Mouse (Mus musculus): ENCODE measurements around the gene Myoz2. TPM values are rescaled to one million over a fixed set of nuclear protein-coding genes. Genes with fewer than 3 reads are reported as not detected.

Gene Myoz2
- 100 to 1,000 TPM; 209 to 515 TPM for total RNA-seq (2021)
- long read RNA-seq, experiment 1, transcript Myoz2-201 (6 exons, 1,181 nt), result major isoform, 142 of 187 reads
- long read RNA-seq, experiment 1, transcript Myoz2-202 (3 exons, 2,412 nt), result minor isoform, 6 of 187 reads
- long read RNA-seq, experiment 1, transcript Myoz2-203 (7 exons, 871 nt), result minor isoform, 5 of 187 reads
- long read RNA-seq, experiment 1, partial matches to known transcripts, result 13 of 187 reads
- long read RNA-seq, experiment 1, other reads (novel, unspliced or antisense), result 19 of 187 reads
- long read RNA-seq, experiment 2, transcript Myoz2-203 (7 exons, 871 nt), result minor isoform, 13 of 482 reads
- long read RNA-seq, experiment 2, transcript Myoz2-201 (6 exons, 1,181 nt), result major isoform, 377 of 482 reads
- long read RNA-seq, experiment 2, transcript Myoz2-202 (3 exons, 2,412 nt), result minor isoform, 11 of 482 reads
- long read RNA-seq, experiment 2, transcript Myoz2-204 (6 exons, 824 nt), result minor isoform, 6 of 482 reads
- long read RNA-seq, experiment 2, partial matches to known transcripts, result 31 of 482 reads
- long read RNA-seq, experiment 2, other reads (novel, unspliced or antisense), result 44 of 482 reads

DNA sequence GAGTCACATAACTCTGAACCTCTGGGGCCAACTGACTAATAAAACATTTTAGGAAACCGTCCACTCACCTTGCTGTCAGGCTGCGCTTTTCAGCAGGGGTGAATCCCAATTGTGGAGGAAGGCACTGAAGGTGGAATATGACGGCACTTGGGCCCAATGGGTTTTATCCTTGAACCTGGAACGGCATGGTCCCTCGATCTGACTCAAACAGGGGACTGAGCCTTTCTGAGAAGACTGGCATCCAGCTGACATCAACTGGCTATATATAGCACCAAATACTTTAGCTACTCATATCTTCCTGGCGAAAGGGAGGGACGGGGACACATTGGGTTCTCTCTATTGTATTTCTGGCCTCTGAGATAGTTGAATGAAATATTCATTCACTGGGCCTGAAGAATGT is at the start of gene Myoz2:
TSS of gene Myoz2 (minus strand) at position 264 of the 400 bp plus-strand sequence.
- intact Hi-C loops (cut with DNase I), result no loop called here
- DNase-seq, result no peak

DNA sequence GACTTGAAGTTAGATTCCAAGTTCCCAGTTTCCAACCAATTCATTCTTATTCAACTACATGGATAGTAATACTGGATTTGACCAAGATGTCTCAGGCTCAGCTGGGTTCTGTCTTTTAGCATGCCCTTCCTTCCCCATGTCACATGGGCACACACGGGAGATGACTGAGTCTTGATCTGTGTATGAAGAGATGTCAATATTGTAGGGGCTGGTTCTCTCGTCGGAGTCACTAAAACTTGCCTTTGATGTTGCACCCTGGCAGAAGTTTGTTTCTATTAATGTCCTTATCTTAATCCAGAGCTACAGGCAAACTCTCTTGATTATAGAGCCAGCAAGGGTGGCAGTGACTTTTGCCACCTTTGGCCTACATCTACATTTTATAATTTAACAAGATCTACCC is 46.9 kb upstream of the Myoz2 start:
- intact Hi-C loops (cut with DNase I), result no loop called here
- no peak for DNase-seq

DNA sequence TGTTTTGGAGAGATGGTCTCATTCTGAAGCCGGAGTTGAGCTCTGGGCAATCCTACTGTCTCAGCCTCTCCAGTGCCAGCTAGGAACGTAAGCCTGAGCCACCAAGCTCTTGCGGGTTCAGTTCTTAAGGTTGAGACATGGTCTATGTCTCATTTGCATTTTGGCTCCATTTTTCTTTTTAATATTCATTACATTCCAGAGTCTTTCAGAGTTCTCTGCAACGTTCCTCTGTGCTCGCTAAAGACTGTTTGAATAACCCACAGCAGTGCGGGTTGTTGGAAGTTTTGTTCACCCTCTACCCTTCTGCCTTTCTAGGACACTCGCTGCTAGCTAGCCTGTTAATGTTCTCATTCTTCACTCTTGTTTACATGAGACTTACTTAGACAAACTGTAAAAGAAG is 46.1 kb upstream of the Myoz2 start:
- no peak for DNase-seq
- intact Hi-C loops (cut with DNase I), result no loop called here

DNA sequence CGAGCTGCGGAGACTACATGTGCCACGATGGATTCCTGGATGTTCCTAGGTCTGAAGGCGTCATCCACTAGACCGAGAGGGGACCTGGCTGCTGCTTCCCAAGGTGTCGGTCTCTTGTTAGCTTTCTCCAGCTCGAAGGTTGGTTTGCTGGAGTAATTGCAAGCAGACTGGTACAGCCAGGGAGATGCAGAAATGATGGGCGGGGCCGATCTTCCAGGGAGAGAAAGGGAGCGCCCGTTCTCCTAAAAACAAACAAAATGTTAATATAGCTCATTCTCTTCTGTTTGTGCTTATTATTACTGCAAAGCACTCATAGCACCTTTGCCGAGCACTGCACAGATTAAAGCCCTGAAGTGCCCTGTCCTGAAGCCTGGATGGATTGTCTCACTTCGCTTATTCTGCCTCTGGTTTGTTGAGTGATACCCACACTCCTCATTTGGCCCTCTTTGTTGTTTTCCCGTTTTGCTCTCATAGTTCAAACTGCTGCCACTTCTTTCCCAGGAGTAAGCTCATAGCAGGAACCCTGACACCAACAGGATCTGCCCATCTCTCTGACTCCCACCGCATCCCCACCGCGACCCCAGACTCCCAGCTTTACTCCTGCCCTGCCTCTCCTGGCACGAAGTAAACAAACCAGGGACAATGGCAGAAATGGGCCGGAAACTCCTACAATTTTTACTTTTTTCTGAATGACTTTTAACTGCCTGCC is 45.4 kb upstream of the Myoz2 start:
- DNase-seq, result no peak
- intact Hi-C loops (cut with DNase I), result no loop called here

DNA sequence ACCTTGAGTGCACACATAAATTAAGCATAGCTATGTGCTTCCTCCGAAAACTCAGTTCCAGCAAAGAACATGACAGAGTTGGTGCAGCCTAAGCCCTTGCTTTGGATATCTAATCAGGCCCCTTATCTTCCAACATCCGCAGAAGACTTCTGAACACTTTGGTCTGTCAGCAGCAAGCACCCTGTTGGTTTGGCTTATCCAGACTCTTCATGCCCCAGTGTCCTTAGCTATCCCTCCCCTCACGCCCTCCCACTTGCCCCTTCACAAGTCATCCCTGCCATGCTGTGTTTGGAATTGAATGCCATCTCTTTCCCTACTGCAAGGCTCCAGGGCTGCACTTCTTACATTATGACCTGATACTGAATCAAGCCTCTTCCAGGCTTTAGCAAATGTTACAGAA is 40.9 kb upstream of the Myoz2 start:
- intact Hi-C loops (cut with DNase I), result loop anchor here (5.0 kb wide), 1 partner anchor 33 kb away; no protein-coding TSS in a partner anchor
- DNase-seq, result no peak

DNA sequence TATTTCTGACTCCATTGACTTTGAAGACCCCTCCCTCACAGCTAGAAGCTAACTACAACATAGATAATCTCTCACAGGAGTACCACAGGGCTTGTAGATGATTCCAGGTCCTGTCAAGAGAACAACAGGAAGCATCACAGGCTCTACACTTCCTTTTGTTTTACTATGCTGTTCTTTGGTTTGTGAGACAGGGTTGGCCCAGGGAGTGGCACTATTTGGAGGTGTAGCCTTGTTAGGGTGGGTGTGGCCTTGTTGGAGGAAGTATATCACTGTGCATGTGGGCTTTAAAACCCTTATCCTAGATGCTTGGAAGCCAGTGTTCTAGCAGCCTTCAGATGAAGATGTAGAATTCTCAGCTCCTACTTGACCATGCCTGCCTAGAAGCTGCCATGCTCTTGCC is 40.2 kb upstream of the Myoz2 start:
- no peak for DNase-seq
- intact Hi-C loops (cut with DNase I), result loop anchor here (5.0 kb wide), 1 partner anchor 33 kb away; no protein-coding TSS in a partner anchor

DNA sequence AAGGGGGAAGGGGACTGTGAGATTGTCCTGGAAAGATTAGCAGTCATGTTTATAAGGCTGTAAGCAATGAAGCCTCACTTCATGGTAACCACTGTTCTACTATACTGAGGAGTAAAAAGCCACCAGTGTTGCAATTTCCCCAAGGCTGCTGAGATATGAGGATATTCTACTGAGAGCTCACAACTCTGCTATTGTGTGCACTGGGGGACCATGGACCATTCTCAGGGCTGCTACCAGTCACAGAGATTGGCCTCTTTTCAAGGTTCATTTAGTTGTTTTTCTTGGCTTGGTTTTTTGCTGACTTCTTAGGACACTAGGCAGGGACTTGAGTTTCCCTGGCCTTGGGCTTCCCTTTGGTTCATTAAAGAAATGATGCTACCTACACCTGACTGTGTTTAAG is 38.5 kb upstream of the Myoz2 start:
- intact Hi-C loops (cut with DNase I), result no loop called here
- no peak for DNase-seq

DNA sequence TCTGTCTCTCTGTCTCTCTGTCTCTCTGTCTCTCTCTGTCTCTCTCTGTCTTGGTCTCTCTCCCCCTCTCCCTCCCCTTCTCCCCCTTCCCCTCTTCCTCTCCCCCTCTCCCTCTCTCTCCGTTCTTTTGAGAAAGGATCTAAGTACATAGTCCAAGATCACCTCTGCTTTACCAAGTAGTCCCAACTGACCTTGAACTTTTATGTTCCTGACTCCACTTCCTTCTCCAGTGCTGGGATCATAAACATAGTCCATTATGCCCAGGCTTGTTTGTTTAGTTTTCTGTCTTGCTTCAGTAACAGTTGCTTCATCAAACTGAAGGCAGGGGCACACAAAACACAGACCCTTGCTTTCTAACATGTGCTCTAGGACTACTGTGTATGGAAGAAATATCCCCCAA is 37.7 kb upstream of the Myoz2 start:
- intact Hi-C loops (cut with DNase I), result no loop called here
- DNase-seq, result no peak

DNA sequence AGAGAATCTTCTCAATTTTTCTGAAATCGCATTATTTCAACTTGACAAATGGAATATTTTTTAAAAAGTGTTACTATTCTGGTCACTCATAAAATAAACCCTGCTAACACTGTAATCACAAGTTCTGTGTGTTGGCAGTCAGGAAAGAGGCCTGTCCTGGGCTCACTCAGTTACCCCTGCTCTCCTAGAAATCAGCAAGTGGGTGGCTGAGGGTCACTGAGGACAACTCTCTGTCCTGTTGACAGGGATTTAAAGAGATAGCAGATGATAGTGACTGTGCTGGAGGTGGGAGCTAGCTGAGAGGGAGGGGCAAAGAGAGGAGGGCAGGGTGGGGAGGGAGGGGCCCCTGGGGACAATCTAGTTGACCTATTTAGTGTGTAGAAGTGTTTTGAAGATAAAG is 36.2 kb upstream of the Myoz2 start:
- DNase-seq, result no peak
- intact Hi-C loops (cut with DNase I), result no loop called here

DNA sequence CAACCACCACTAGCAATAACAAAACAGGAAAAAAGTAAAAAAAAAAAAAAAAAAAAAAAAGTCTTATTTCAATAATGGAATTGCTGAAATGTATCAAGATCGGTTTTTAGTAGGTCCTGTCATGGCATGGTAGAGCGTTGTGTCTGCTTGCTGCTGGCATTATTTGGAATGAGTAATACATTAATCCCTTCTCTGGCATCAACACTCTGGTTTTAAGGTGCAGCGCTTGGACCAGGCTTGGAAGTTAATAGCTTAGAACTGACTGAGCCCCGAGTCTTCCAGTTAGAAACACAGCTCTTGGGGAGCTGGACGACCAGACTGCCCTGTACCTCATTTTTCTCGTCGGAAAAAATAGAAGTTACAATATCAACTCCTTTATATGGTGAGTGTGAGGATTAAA is 32.0 kb upstream of the Myoz2 start:
- intact Hi-C loops (cut with DNase I), result no loop called here
- DNase-seq, result no peak

DNA sequence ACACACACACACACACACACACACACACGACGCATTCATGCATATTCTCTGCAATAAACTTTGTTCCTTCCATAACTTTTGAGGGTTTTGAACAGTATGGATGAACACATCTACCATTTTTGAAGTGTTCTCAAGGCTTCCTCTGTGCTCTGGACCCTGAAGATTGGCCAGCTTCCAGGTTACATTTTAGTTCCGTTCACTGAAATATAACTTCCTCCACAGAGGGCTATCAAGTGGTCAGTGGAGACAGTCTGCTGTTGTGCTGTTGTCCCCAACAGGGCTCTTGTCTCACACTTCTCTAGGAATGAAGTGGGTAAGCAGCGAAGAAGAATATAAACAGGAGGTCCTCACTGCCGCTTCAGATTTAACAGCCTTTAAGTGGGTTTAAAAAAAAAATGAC is 30.7 kb upstream of the Myoz2 start:
- intact Hi-C loops (cut with DNase I), result no loop called here
- no peak for DNase-seq

DNA sequence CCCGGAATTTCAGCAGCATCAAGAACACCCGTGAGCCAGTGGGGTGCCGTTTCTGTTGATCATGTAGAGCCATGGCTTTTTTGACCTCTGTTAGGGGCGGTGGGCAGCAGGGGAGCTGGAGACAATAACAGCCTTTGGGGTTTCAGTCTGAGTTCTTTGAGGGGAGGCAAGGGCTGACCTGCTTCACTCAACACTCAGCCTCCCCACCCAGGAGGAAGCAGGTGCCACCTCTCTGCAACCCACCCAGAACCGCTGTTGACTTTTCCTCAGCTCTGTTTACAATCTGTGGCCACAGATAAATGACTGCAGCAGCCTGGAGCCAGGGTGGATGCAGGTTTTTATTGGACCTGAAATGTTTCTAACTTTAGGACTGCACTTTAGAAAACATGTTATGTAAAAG is 29.4 kb upstream of the Myoz2 start:
- no peak for DNase-seq
- intact Hi-C loops (cut with DNase I), result no loop called here

DNA sequence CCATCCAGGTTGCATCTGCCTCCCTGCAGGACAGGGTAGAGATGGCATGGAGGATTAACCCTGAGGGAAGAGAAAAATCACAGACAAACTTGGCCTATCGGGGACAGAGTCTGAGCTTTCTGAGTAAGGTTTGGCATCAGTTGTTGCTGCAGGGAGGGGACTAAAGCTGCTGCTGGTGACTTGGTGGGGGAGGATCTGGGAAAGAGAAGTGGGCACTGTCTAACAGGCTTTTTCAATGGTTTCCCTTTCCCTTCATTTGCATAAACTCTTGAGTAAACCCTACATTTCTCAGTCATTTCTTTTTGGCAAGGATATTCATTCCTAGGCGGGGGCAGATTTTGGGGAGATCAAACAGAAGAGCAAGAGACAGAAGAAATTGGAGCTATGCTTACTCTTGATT is 27.1 kb upstream of the Myoz2 start:
- intact Hi-C loops (cut with DNase I), result no loop called here

DNA sequence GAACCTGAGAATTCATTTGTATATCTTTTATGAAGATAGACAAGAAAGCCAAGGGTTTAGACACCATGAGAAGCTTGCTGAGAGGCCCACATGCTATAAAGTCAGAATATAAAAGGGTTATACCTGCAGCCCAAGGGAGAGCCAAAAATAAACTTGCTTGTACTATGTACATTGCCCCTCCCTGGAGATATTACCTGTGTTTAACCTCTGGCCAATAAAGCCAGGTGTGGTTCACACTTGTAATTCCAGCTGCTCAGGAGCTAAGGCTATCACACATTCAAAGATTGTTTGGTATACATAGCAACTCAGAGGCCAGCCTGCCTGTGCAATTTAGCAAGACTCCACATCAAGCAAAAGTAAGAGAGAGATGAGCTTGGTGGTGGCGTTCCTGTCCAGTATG is 24.0 kb upstream of the Myoz2 start:
- intact Hi-C loops (cut with DNase I), result no loop called here
- DNase-seq, result no peak

More for the DNA sequence above, 27.1 kb upstream of the Myoz2 start:
- no peak for DNase-seq

DNA sequence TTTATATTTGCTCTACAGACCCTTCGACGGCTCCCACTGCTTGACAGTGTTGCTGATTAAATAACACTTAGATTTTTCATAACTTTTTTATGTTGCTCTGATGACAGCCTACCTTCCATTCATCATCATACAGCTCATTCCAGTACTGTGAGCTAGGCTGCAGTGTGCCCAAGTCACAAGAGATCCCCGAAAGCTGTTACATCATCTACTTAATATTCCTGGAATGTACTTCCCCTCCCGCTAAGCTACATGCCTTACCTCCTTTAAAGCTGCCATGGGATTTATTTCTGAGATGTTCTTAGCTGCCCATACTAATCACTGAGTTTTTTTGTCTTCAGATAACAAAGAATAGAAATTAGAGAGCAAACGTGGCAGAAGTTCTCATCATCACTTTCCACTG is 19.4 kb upstream of the Myoz2 start:
- intact Hi-C loops (cut with DNase I), result no loop called here
- no peak for DNase-seq

DNA sequence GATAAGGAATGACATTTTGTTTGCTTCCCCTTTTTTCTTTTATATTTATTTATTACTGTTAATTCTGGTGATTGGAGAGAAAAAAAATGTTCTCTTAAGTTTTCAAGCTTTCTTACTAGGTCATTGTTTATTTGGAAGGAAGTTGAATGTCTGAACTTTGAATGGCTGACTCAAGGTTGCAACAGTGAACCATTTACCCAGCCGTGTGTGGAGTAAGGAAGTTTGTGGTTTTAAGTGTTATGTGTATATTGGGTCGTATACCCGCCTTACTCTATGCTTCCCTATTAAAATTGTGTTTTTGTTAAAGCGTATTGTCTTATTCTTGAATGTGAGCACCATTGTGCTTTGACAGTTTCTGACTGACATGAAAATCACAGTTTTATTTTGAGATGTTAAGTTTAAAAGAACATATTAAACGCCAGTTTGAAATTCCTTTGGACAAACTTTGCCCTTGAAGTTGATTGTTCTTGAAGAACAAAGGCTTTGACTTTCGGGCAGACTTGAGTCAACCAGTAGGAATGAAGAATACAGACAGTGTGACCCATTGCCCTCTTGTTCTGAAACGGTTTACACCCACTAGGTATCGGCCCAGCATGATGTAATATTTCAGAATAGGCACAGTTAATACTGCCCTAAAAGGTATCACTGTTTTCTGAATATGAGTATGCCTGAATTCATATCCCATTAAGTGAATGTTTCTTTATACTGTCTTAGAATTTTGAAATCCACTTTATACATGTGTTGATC is 18.6 kb upstream of the Myoz2 start:
- intact Hi-C loops (cut with DNase I), result no loop called here
- no peak for DNase-seq

DNA sequence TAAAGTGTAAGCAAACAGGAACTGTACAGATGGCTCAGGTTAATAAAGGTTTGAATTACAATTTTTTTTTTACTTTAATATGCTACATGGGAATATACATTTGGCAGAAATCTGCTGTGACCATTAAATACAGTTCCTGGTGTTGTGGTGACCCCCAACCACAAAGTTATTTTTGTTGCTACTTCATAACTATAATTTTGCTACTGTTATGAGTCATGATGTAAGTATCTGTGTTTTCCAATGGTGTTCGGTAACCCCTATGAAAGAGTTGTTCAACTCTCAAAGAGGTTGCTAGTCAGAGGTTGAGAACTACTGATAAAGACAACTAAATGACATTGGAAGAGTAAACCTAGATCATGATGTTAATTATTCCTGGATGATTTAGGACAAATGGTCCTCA is 7.5 kb upstream of the Myoz2 start:
- intact Hi-C loops (cut with DNase I), result loop anchor here (5.0 kb wide), 1 partner anchor 35 kb away; no protein-coding TSS in a partner anchor

DNA sequence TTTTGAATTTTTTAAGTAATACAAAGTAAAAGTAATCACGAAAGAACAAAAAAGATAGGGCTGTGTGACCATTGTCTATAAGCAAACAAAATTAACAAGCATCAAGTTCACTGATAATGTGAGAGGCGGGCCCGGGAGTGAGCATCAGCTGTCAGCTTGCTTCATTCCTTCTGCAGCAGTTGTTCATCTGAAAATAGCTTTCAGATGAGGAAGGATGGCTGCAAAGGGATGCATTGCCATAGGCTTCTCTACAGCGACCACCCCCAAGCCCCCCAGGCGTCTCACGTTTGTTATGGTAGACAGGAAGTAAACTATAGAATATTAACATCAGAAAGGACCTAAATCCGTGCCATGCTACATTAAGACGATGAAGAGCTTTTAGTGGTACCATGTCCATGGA is 1.0 kb downstream of the Myoz2 start:
- intact Hi-C loops (cut with DNase I), result no loop called here
- no peak for DNase-seq

More for the DNA sequence above, 7.5 kb upstream of the Myoz2 start:
- no peak for DNase-seq

DNA sequence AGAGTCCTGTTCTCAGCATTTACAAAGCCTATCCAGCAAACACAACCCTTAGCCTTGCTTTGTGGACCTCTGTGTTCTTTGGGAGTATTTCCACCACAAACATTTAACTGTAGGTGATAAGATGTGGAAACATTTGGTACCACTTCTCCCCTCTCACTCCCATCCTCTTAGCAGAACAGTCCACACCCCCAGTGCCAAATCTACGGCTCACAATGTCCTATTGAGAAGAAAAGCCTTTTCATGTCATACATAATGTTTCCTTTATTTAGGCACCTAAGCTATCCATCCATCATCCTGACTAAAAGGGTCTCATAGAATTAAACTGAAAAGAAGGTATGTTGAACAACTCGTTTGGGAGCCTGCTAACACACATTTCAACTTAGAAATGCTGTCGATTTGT is 9.2 kb downstream of the Myoz2 start:
- no peak for DNase-seq
- intact Hi-C loops (cut with DNase I), result no loop called here

DNA sequence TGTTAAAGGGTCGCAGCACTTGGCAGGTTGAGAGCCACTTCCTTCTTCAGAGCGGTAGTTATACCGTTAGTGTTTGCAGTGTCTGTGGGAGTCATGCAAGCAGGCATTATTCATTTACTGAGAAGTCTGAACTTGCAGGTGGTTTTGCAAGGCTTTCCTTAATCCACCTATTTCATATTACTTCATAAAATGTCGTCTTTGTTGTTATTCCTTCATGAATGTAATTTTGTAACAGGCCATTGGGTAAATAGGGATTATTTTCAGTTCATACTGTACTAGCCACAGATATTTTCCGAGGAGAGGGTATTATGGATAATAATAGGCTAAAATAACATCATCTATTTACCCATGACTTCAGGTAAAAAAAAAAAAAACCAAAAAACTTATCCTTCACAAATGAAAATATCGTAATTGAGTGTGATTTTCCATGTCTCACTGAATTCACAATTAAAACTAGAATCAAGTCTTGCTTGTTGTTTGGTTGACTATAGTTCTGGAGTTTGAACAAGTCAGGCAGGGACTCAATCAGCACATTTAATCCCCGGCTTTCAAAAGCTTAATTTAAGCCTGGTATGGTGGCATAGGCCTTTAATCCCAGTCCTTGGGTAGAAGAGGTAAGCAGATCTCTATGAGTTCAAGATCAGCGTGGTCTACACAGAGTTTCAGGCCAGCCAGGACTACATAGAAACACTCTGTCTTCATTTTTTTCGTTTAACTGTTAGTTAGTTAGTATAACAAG is 10.2 kb downstream of the Myoz2 start:
- DNase-seq, result no peak
- intact Hi-C loops (cut with DNase I), result no loop called here
